Mouse (Mus musculus) layer of hippocampus, adult 18-20 months (tissue): Measurements from ENCODE around the gene Sirpa. TPM values are rescaled to one million over a fixed set of nuclear protein-coding genes. Genes with fewer than 3 reads are reported as not detected.
A peak's percentile ranks its signal among the peaks of the same experiment; 100 is the strongest.

Source experiments
- DNase-seq, 2 experiments: peaks; one replicate each; pipeline ENCODE4 v3.0.0; 2022; ENCODE audit warnings: low spot score in 2 of 2
- total RNA-seq, 2 experiments: library from RNA; stranded (reverse); gene quantifications; 2 replicates each; pipeline ENCODE4 v1.2.3; 2021

Sirpa gene
- total RNA-seq, 2 experiments from 2014 or later: 295 to 305 TPM

- DNase-seq: no peak
Measured at GRCm38 (mm10) chr2:129630978-129631660, 38.5 kb downstream of the Sirpa start.

- no peak for DNase-seq
Measured at GRCm38 (mm10) chr2:129632324-129632723, 39.7 kb downstream of the Sirpa start.

GRCm38 (mm10) chr2:129633077-129633732, 40.6 kb downstream of the Sirpa start:
- DNase-seq: peak in 1 of 2 experiments; percentile 61

- DNase-seq: no peak
Measured at GRCm38 (mm10) chr2:129633982-129634381, 41.3 kb downstream of the Sirpa start.

GRCm38 (mm10) chr2:129652616-129653015, 60.0 kb downstream of the Sirpa start:
- DNase-seq: no peak

- DNase-seq: no peak
Measured at GRCm38 (mm10) chr2:129653632-129654031, 61.0 kb downstream of the Sirpa start.

GRCm38 (mm10) chr2:129654233-129654950, 61.8 kb downstream of the Sirpa start:
- DNase-seq: peak in 1 of 2 experiments; percentile 39

GRCm38 (mm10) chr2:129655033-129655432, 62.4 kb downstream of the Sirpa start:
- DNase-seq: no peak

GRCm38 (mm10) chr2:129658796-129659195, 66.2 kb downstream of the Sirpa start:
- no peak for DNase-seq

GRCm38 (mm10) chr2:129660020-129660419, 67.4 kb downstream of the Sirpa start:
- no peak for DNase-seq

- DNase-seq: no peak
Measured at GRCm38 (mm10) chr2:129662484-129662883, 69.8 kb downstream of the Sirpa start.

- no peak for DNase-seq
Measured at GRCm38 (mm10) chr2:129671911-129672310, 79.3 kb downstream of the Sirpa start.

GRCm38 (mm10) chr2:129674935-129675634, 82.5 kb downstream of the Sirpa start:
- peak; percentile 76 to 85 for DNase-seq

- peak in 1 of 2 experiments; percentile 25 for DNase-seq
Measured at GRCm38 (mm10) chr2:129677664-129678063, 85.0 kb downstream of the Sirpa start.

- no peak for DNase-seq
Measured at GRCm38 (mm10) chr2:129679066-129679465, 86.4 kb downstream of the Sirpa start.

- no peak for DNase-seq
Measured at GRCm38 (mm10) chr2:129680236-129680635, 87.6 kb downstream of the Sirpa start.

Other genes with a start within 250 kb of the Sirpa start
- not detected for gene Il1b, start 221.7 kb upstream of the Sirpa start, total RNA-seq
- gene F830045P16Rik, start 56.2 kb upstream of the Sirpa start, total RNA-seq: under 1 TPM; 0.22 to 0.43 TPM
- 10 to 100 TPM; 11.9 to 18.7 TPM for gene Pdyn, start 107.0 kb downstream of the Sirpa start, total RNA-seq
- 10 to 100 TPM; 30.1 to 31.1 TPM for gene Stk35, start 207.7 kb downstream of the Sirpa start, total RNA-seq